Mouse (Mus musculus): ENCODE measurements around the gene Dtnb. TPM values are rescaled to one million over a fixed set of nuclear protein-coding genes. Genes with fewer than 3 reads are reported as not detected.
A peak's percentile ranks its signal among the peaks of the same experiment; 100 is the strongest.

Gene Dtnb
- polyA plus RNA-seq, 1 experiment from 2014 or later, result 12.8 TPM

GRCm38 (mm10) chr12:3791732-3792131 is 219.6 kb downstream of the Dtnb start:
- Histone ChIP-seq H3K9me3 (replicated peaks) (no peaks in the 10 kb centered on the region), H3K4me3 (peak overlapping the region; percentile 46), H3K9ac (peak overlapping the region; percentile 38; the same call in 1 of the 2 replicates), H3K27ac (no peak overlapping the region), H3K4me2 (peak overlapping the region; percentile 71), H3K36me3 (no peaks in the 10 kb centered on the region), H3K27me3 (no peaks in the 10 kb centered on the region), H3K4me1 (replicated peaks) (peaks cover 23% of the 10 kb centered on the region)
- peak; percentile 87 for ATAC-seq (replicated peaks; ENCODE audit: insufficient number of reproducible peaks, insufficient read depth, low FRiP score, low read depth)
- under 1% methylated on average over 22 of the region's 22 CpGs for WGBS

- no peak overlapping the region for H3K27ac ChIP-seq
- peaks cover 18% of the 10 kb centered on the region for H3K4me1 ChIP-seq (replicated peaks)
- H3K4me2 ChIP-seq, result peak overlapping the region; percentile 71
- no peaks in the 10 kb centered on the region for H3K27me3 ChIP-seq
- ATAC-seq (replicated peaks; ENCODE audit: insufficient number of reproducible peaks, insufficient read depth, low FRiP score, low read depth), result no peak
- H3K36me3 ChIP-seq, result no peaks in the 10 kb centered on the region
- H3K9ac ChIP-seq, result peak overlapping the region; percentile 38; the same call in 1 of the 2 replicates
- 23% methylated on average over 8 of the region's 8 CpGs for WGBS
- H3K9me3 ChIP-seq (replicated peaks), result no peaks in the 10 kb centered on the region
- peak overlapping the region; percentile 46 for H3K4me3 ChIP-seq
Observed at GRCm38 (mm10) chr12:3792248-3792647, 220.1 kb downstream of the Dtnb start.

- Histone ChIP-seq H3K27ac (no peak overlapping the region), H3K9me3 (replicated peaks) (no peaks in the 10 kb centered on the region), H3K4me3 (no peak overlapping the region), H3K27me3 (no peaks in the 10 kb centered on the region), H3K36me3 (no peaks in the 10 kb centered on the region), H3K4me1 (replicated peaks) (peaks cover 7% of the 10 kb centered on the region), H3K4me2 (no peak overlapping the region), H3K9ac (no peak overlapping the region)
- 20% methylated on average over 4 of the region's 4 CpGs for WGBS
- ATAC-seq (replicated peaks; ENCODE audit: insufficient number of reproducible peaks, insufficient read depth, low FRiP score, low read depth), result no peak
Observed at GRCm38 (mm10) chr12:3795569-3795968, 223.4 kb downstream of the Dtnb start.

GRCm38 (mm10) chr12:3799551-3799950 is 227.4 kb downstream of the Dtnb start:
- no peak for ATAC-seq (replicated peaks; ENCODE audit: insufficient number of reproducible peaks, insufficient read depth, low FRiP score, low read depth)
- Histone ChIP-seq H3K9me3 (replicated peaks) (no peaks in the 10 kb centered on the region), H3K36me3 (no peaks in the 10 kb centered on the region), H3K4me1 (replicated peaks) (no peaks in the 10 kb centered on the region), H3K4me3 (no peak overlapping the region), H3K27me3 (no peaks in the 10 kb centered on the region), H3K27ac (no peak overlapping the region), H3K9ac (no peak overlapping the region), H3K4me2 (no peak overlapping the region)
- WGBS, result 76% methylated on average over 1 of the region's 1 CpGs

- Histone ChIP-seq H3K9me3 (replicated peaks) (no peaks in the 10 kb centered on the region), H3K4me1 (replicated peaks) (peaks cover 37% of the 10 kb centered on the region), H3K4me3 (peak within 1 kb of the TSS; percentile 86), H3K27me3 (no peaks in the 10 kb centered on the region), H3K9ac (peak within 1 kb of the TSS; percentile 95), H3K27ac (peak within 1 kb of the TSS; percentile 98), H3K36me3 (no peaks in the 10 kb centered on the region), H3K4me2 (peak within 1 kb of the TSS; percentile 73)
- 14% methylated on average over 4 of the region's 4 CpGs for WGBS
- no peak for ATAC-seq (replicated peaks; ENCODE audit: insufficient number of reproducible peaks, insufficient read depth, low FRiP score, low read depth)
Observed at GRCm38 (mm10) chr12:3805852-3806251, 233.7 kb downstream of the Dtnb start, which contains the start of gene Dnmt3a. Gene Dnmt3a (plus strand): TSS chr12:3806007.

- peaks cover 41% of the 10 kb centered on the region for H3K4me1 ChIP-seq (replicated peaks)
- no peaks in the 10 kb centered on the region for H3K27me3 ChIP-seq
- peak overlapping the region; percentile 98 for H3K27ac ChIP-seq
- H3K4me2 ChIP-seq, result peak overlapping the region; percentile 73
- peak overlapping the region; percentile 86 for H3K4me3 ChIP-seq
- peak overlapping the region; percentile 95 for H3K9ac ChIP-seq
- peak; percentile 78 for ATAC-seq (replicated peaks; ENCODE audit: insufficient number of reproducible peaks, insufficient read depth, low FRiP score, low read depth)
- H3K36me3 ChIP-seq, result no peaks in the 10 kb centered on the region
- under 1% methylated on average over 31 of the region's 41 CpGs for WGBS
- H3K9me3 ChIP-seq (replicated peaks), result no peaks in the 10 kb centered on the region
Observed at GRCm38 (mm10) chr12:3806271-3806684, 234.1 kb downstream of the Dtnb start.

GRCm38 (mm10) chr12:3806703-3807547 is 234.7 kb downstream of the Dtnb start:
- WGBS, result under 1% methylated on average over 107 of the region's 141 CpGs
- peaks cover 47% of the 10 kb centered on the region for H3K4me1 ChIP-seq (replicated peaks)
- ATAC-seq (replicated peaks; ENCODE audit: insufficient number of reproducible peaks, insufficient read depth, low FRiP score, low read depth), result peak; percentile 62

GRCm38 (mm10) chr12:3807548-3808395 is 235.6 kb downstream of the Dtnb start:
- Histone ChIP-seq H3K27ac (peak overlapping the region; percentile 98), H3K4me3 (peak overlapping the region; percentile 86), H3K4me1 (replicated peaks) (peaks cover 54% of the 10 kb centered on the region), H3K27me3 (no peaks in the 10 kb centered on the region), H3K9ac (peak overlapping the region; percentile 95), H3K4me2 (peak overlapping the region; percentile 73), H3K9me3 (replicated peaks) (no peaks in the 10 kb centered on the region), H3K36me3 (no peaks in the 10 kb centered on the region)
- peak; percentile 45 for ATAC-seq (replicated peaks; ENCODE audit: insufficient number of reproducible peaks, insufficient read depth, low FRiP score, low read depth)
- 1% methylated on average over 53 of the region's 105 CpGs for WGBS

More at GRCm38 (mm10) chr12:3806703-3807547, 234.7 kb downstream of the Dtnb start:
- H3K27ac ChIP-seq, result peak overlapping the region; percentile 98
- no peaks in the 10 kb centered on the region for H3K36me3 ChIP-seq
- no peaks in the 10 kb centered on the region for H3K9me3 ChIP-seq (replicated peaks)
- no peaks in the 10 kb centered on the region for H3K27me3 ChIP-seq
- H3K4me2 ChIP-seq, result peak overlapping the region; percentile 73
- peak overlapping the region; percentile 86 for H3K4me3 ChIP-seq
- peak overlapping the region; percentile 95 for H3K9ac ChIP-seq

- Histone ChIP-seq H3K4me1 (replicated peaks) (peaks cover 60% of the 10 kb centered on the region), H3K9me3 (replicated peaks) (no peaks in the 10 kb centered on the region), H3K9ac (peak overlapping the region; percentile 95), H3K27me3 (no peaks in the 10 kb centered on the region), H3K4me3 (peak overlapping the region; percentile 86), H3K36me3 (no peaks in the 10 kb centered on the region), H3K4me2 (peak overlapping the region; percentile 73), H3K27ac (peak overlapping the region; percentile 98)
- ATAC-seq (replicated peaks; ENCODE audit: insufficient number of reproducible peaks, insufficient read depth, low FRiP score, low read depth), result peak; percentile 1; the same call in 1 of the 2 replicates
- WGBS, result 9% methylated on average over 10 of the region's 10 CpGs
Observed at GRCm38 (mm10) chr12:3808396-3808981, 236.3 kb downstream of the Dtnb start.

GRCm38 (mm10) chr12:3809520-3810180 is 237.5 kb downstream of the Dtnb start:
- WGBS, result 52% methylated on average over 7 of the region's 7 CpGs
- H3K4me1 ChIP-seq (replicated peaks), result peaks cover 65% of the 10 kb centered on the region
- H3K9ac ChIP-seq, result no peak overlapping the region
- no peaks in the 10 kb centered on the region for H3K27me3 ChIP-seq
- H3K4me2 ChIP-seq, result peak overlapping the region; percentile 26
- H3K9me3 ChIP-seq (replicated peaks), result no peaks in the 10 kb centered on the region
- no peak for ATAC-seq (replicated peaks; ENCODE audit: insufficient number of reproducible peaks, insufficient read depth, low FRiP score, low read depth)
- H3K27ac ChIP-seq, result peak overlapping the region; percentile 11
- no peak overlapping the region for H3K4me3 ChIP-seq
- H3K36me3 ChIP-seq, result no peaks in the 10 kb centered on the region

All from heart, embryonic 15.5 days (tissue).